Mouse (Mus musculus): ENCODE data around the gene Ghdc. TPM values are rescaled to one million over a fixed set of nuclear protein-coding genes. Genes with fewer than 3 reads are reported as not detected.

Ghdc gene
- polyA plus RNA-seq, 1 experiment from 2014 or later, result 5.9 TPM

Other genes starting within 250 kb of the Ghdc start
- gene Acly, start 243.0 kb downstream of the Ghdc start, polyA plus RNA-seq (2016; fragmentation: Nextera tagmentation; extraction: Ambion mirVana), result 201 and 203 TPM in 2 replicates
- 0.73 and 1.8 TPM in 2 replicates for gene Ttc25, start 225.3 kb downstream of the Ghdc start, polyA plus RNA-seq (2016; fragmentation: Nextera tagmentation; extraction: Ambion mirVana)
- 36.2 and 37.2 TPM in 2 replicates for gene Cnp, start 196.1 kb downstream of the Ghdc start, polyA plus RNA-seq (2016; fragmentation: Nextera tagmentation; extraction: Ambion mirVana)
- gene Nkiras2, start 151.7 kb downstream of the Ghdc start, polyA plus RNA-seq (2016; fragmentation: Nextera tagmentation; extraction: Ambion mirVana), result 80.6 and 83.7 TPM in 2 replicates
- 280 and 292 TPM in 2 replicates for gene Dnajc7, start 150.8 kb downstream of the Ghdc start, polyA plus RNA-seq (2016; fragmentation: Nextera tagmentation; extraction: Ambion mirVana)
- gene Zfp385c, start 78.5 kb downstream of the Ghdc start, polyA plus RNA-seq (2016; fragmentation: Nextera tagmentation; extraction: Ambion mirVana), result 1.5 and 2.6 TPM in 2 replicates
- gene Dhx58, start 66.7 kb downstream of the Ghdc start, polyA plus RNA-seq (2016; fragmentation: Nextera tagmentation; extraction: Ambion mirVana), result 2.6 and 3.3 TPM in 2 replicates
- gene Kat2a, start 58.5 kb downstream of the Ghdc start, polyA plus RNA-seq (2016; fragmentation: Nextera tagmentation; extraction: Ambion mirVana), result 71.2 and 72.4 TPM in 2 replicates
- 0.33 TPM in 1 of 2 replicates, not detected in the other for gene Hspb9, start 57.1 kb downstream of the Ghdc start, polyA plus RNA-seq (2016; fragmentation: Nextera tagmentation; extraction: Ambion mirVana)
- 18.9 and 26.1 TPM in 2 replicates for gene Rab5c, start 32.7 kb downstream of the Ghdc start, polyA plus RNA-seq (2016; fragmentation: Nextera tagmentation; extraction: Ambion mirVana)
- gene Kcnh4, start 11.0 kb downstream of the Ghdc start, polyA plus RNA-seq (2016; fragmentation: Nextera tagmentation; extraction: Ambion mirVana), result 0.46 and 0.55 TPM in 2 replicates
- not detected in 2 replicates for gene Hcrt, start 8.0 kb downstream of the Ghdc start, polyA plus RNA-seq (2016; fragmentation: Nextera tagmentation; extraction: Ambion mirVana)
- 22.7 TPM in 2 replicates for gene Stat5b, start 79.8 kb upstream of the Ghdc start, polyA plus RNA-seq (2016; fragmentation: Nextera tagmentation; extraction: Ambion mirVana)
- 4.4 and 5.5 TPM in 2 replicates for gene Stat5a, start 88.4 kb upstream of the Ghdc start, polyA plus RNA-seq (2016; fragmentation: Nextera tagmentation; extraction: Ambion mirVana)
- 38.4 and 39.4 TPM in 2 replicates for gene Stat3, start 168.6 kb upstream of the Ghdc start, polyA plus RNA-seq (2016; fragmentation: Nextera tagmentation; extraction: Ambion mirVana)
- 68.4 and 69.6 TPM in 2 replicates for gene Cavin1, start 199.9 kb upstream of the Ghdc start, polyA plus RNA-seq (2016; fragmentation: Nextera tagmentation; extraction: Ambion mirVana)
- gene Atp6v0a1, start 238.5 kb upstream of the Ghdc start, polyA plus RNA-seq (2016; fragmentation: Nextera tagmentation; extraction: Ambion mirVana), result 32.8 and 33.7 TPM in 2 replicates